Mouse (Mus musculus): ENCODE measurements at regions not wholly inside any gene's neighbourhood (a gene's known extent, or its start where the extent isn't known, plus 50 kb on each side); places are given as distances from the start of the nearest gene placed in this dataset.

- no peaks in the 10 kb centered on the region for H3K4me1 ChIP-seq (ENCODE audit: control insufficient read depth in 1 of 2, insufficient read depth in 2 of 2, low read length in 2 of 2)
- H3K9ac ChIP-seq (ENCODE audit: control insufficient read depth, low read depth, low read length, poor library complexity, severe bottlenecking), result no peak overlapping the region
- H3K27me3 ChIP-seq (ENCODE audit: control insufficient read depth in 1 of 2, insufficient read depth in 2 of 2, low read length in 2 of 2), result no peaks in the 10 kb centered on the region
- H3K79me2 ChIP-seq (ENCODE audit: control insufficient read depth, insufficient read depth, low read length, poor library complexity), result no peaks in the 10 kb centered on the region
- DNase-seq (ENCODE audit: low read depth, low spot score), result no peak
- H3K9me3 ChIP-seq (replicated peaks; ENCODE audit: insufficient read depth, low read length), result no peaks in the 10 kb centered on the region
- H3K4me3 ChIP-seq (ENCODE audit: control insufficient read depth in 1 of 2, insufficient read depth in 1 of 2, low read depth in 2 of 2, low read length in 2 of 2), result no peak overlapping the region
- H3K27ac ChIP-seq (ENCODE audit: control insufficient read depth, low read depth, low read length), result no peak overlapping the region
- H3K36me3 ChIP-seq (ENCODE audit: control insufficient read depth in 1 of 2, insufficient read depth in 2 of 2, low read length in 2 of 2), result no peaks in the 10 kb centered on the region
- TF ChIP-seq NELFE (IDR thresholded peaks at IDR 0.05; ENCODE audit: low read depth, low read length) (no peak), MYB (IDR thresholded peaks at IDR 0.05; ENCODE audit: low read depth, low read length) (no peak), UBTF (IDR thresholded peaks at IDR 0.05; ENCODE audit: borderline replicate concordance, insufficient read depth, low read depth, low read length) (no peak), TCF12 (IDR thresholded peaks at IDR 0.05; ENCODE audit: low read depth, low read length) (no peak), CTCF (IDR thresholded peaks at IDR 0.05 in 2 of 3, conservative IDR thresholded peaks at IDR 0.05 in 1 of 3; ENCODE audit: control insufficient read depth in 1 of 3, insufficient read depth in 1 of 3, low read depth in 2 of 3, low read length in 3 of 3, poor library complexity in 1 of 3, severe bottlenecking in 1 of 3) (no peak), NRF1 (IDR thresholded peaks at IDR 0.05; ENCODE audit: insufficient read depth, low read depth, low read length, poor library complexity, severe bottlenecking) (no peak), CHD1 (IDR thresholded peaks at IDR 0.05; ENCODE audit: low read depth, low read length) (no peak), HCFC1 (IDR thresholded peaks at IDR 0.05; ENCODE audit: low read depth, low read length) (no peak), EP300 (IDR thresholded peaks at IDR 0.05; ENCODE audit: low read depth in 1 of 2, low read length in 2 of 2) (no peak), MYC (IDR thresholded peaks at IDR 0.05; ENCODE audit: low read depth, low read length) (no peak), GABPA (IDR thresholded peaks at IDR 0.05; ENCODE audit: low read depth, low read length) (no peak), CHD2 (IDR thresholded peaks at IDR 0.05; ENCODE audit: low read length) (no peak), MAFK (IDR thresholded peaks at IDR 0.05; ENCODE audit: borderline replicate concordance, low read depth, low read length) (no peak), POLR2A (IDR thresholded peaks at IDR 0.05; ENCODE audit: control insufficient read depth in 1 of 2, insufficient read depth in 1 of 2, low read depth in 1 of 2, low read length in 2 of 2, poor library complexity in 1 of 2) (no peak)
These were observed 1341.0 kb downstream of the Pcdh17 start for GRCm38 (mm10) chr14:85784386-85784785.

DNA sequence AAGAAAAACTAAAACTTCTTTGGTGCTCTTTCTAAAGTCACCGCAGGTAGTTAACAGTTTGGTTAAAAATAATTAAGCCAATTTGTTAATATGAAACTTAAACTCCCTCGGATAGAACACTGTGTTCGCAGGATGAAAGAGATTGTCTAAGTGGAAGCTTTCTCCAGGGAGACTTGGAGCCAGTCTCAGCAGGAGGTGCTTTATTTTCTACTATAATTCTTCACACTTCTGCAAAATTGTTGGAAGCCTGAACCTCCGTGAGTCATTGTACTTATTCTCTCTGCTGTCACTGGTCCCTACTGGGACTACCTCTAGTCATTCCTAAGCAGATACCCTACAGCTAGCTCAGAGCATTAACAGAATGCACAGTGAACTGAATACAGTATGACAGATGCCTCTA lies 1327.3 kb downstream of the Pcdh17 start:
- DNase-seq (ENCODE audit: low read depth, low spot score), result no peak
- TF ChIP-seq MAZ (IDR thresholded peaks at IDR 0.05; ENCODE audit: low read depth, low read length), result no peak
- no peak for TF ChIP-seq POLR2AphosphoS5 (IDR thresholded peaks at IDR 0.05; ENCODE audit: borderline replicate concordance, low read depth, low read length)
- TF ChIP-seq MXI1 (IDR thresholded peaks at IDR 0.05; ENCODE audit: low read depth, low read length), result no peak
- no peak for TF ChIP-seq TBP (IDR thresholded peaks at IDR 0.05; ENCODE audit: low read depth, low read length)
- no peak for TF ChIP-seq MAX (IDR thresholded peaks at IDR 0.05; ENCODE audit: low read length)
- no peak for TF ChIP-seq USF2 (IDR thresholded peaks at IDR 0.05; ENCODE audit: borderline replicate concordance in 1 of 2, insufficient read depth in 1 of 2, low read depth in 1 of 2, low read length in 2 of 2)
- TF ChIP-seq GATA1 (IDR thresholded peaks at IDR 0.05; ENCODE audit: low read depth, low read length), result no peak
- no peak for TF ChIP-seq ELF1 (IDR thresholded peaks at IDR 0.05; ENCODE audit: low read depth, low read length)
- TF ChIP-seq ZC3H11A (IDR thresholded peaks at IDR 0.05; ENCODE audit: low read depth, low read length), result no peak
- TF ChIP-seq BHLHE40 (IDR thresholded peaks at IDR 0.05; ENCODE audit: borderline replicate concordance, low read depth, low read length), result no peak
- no peak for TF ChIP-seq KAT2A (conservative IDR thresholded peaks at IDR 0.05; ENCODE audit: low read depth, low read length)
- TF ChIP-seq NELFE (IDR thresholded peaks at IDR 0.05; ENCODE audit: low read depth, low read length), result no peak
- no peak for TF ChIP-seq HCFC1 (IDR thresholded peaks at IDR 0.05; ENCODE audit: low read depth, low read length)
- no peak for TF ChIP-seq ZNF384 (IDR thresholded peaks at IDR 0.05; ENCODE audit: low read depth, low read length)
- no peak for TF ChIP-seq MYC (IDR thresholded peaks at IDR 0.05; ENCODE audit: low read depth, low read length)
- TF ChIP-seq EP300 (IDR thresholded peaks at IDR 0.05; ENCODE audit: low read depth in 1 of 2, low read length in 2 of 2), result no peak
- no peak for TF ChIP-seq POLR2A (IDR thresholded peaks at IDR 0.05; ENCODE audit: control insufficient read depth in 1 of 2, insufficient read depth in 1 of 2, low read depth in 1 of 2, low read length in 2 of 2, poor library complexity in 1 of 2)
- TF ChIP-seq CHD1 (IDR thresholded peaks at IDR 0.05; ENCODE audit: low read depth, low read length), result no peak
- no peak for TF ChIP-seq CTCF (IDR thresholded peaks at IDR 0.05 in 2 of 3, conservative IDR thresholded peaks at IDR 0.05 in 1 of 3; ENCODE audit: control insufficient read depth in 1 of 3, insufficient read depth in 1 of 3, low read depth in 2 of 3, low read length in 3 of 3, poor library complexity in 1 of 3, severe bottlenecking in 1 of 3)
- Histone ChIP-seq H3K36me3 (ENCODE audit: control insufficient read depth in 1 of 2, insufficient read depth in 2 of 2, low read length in 2 of 2) (no peaks in the 10 kb centered on the region), H3K27me3 (ENCODE audit: control insufficient read depth in 1 of 2, insufficient read depth in 2 of 2, low read length in 2 of 2) (no peaks in the 10 kb centered on the region), H3K27ac (ENCODE audit: control insufficient read depth, low read depth, low read length) (no peak overlapping the region), H3K9me3 (replicated peaks; ENCODE audit: insufficient read depth, low read length) (no peaks in the 10 kb centered on the region), H3K4me3 (ENCODE audit: control insufficient read depth in 1 of 2, insufficient read depth in 1 of 2, low read depth in 2 of 2, low read length in 2 of 2) (no peak overlapping the region), H3K79me2 (ENCODE audit: control insufficient read depth, insufficient read depth, low read length, poor library complexity) (no peaks in the 10 kb centered on the region), H3K4me1 (ENCODE audit: control insufficient read depth in 1 of 2, insufficient read depth in 2 of 2, low read length in 2 of 2) (no peaks in the 10 kb centered on the region), H3K9ac (ENCODE audit: control insufficient read depth, low read depth, low read length, poor library complexity, severe bottlenecking) (no peak overlapping the region)

All from MEL (cell line).